21 mouse cellular contexts compared by ENCODE assay signal in the genomic region with DNA sequence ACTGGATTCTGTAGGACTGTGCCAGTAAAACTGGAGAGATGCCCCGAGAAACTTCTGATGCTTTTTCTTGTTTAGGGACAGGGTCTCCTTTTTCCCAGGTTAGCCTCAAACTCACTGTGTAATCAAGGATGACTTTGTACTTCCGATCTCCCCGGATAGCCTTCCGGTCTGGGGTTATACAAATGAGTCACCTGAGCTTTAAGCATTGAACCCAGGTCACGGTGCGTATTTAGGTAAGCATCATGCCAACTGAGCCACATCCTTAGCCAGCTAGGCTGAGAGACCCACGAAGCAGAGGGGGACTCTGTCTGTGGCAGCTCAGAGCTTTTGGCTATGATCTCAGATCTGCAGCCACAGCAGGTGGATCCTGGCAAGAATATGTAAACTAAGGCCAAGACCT. TPM values are rescaled to one million over a fixed set of nuclear protein-coding genes. Genes with fewer than 3 reads are reported as not detected.
DNase-seq lines count a peak whose midpoint lies in the region; TF ChIP-seq lines count a peak whose summit lies in the region.
"Had no signal": no experiment of that assay in that cellular context is flagged by ENCODE, and none has a peak within 500 bp of the region (broad histone marks: within the 10 kb centered on the region; RNA-seq: fewer than 3 reads in every experiment).

No protein-coding gene starts in this region.

- no peak for TF ChIP-seq CTCF in ES-Bruce4 (IDR thresholded peaks at IDR 0.05; ENCODE audit: low read depth, low read length)

- peak overlapping the region; percentile 5; the same call in 1 of the 2 replicates for H3K27ac ChIP-seq in ES-Bruce4 (ENCODE audit: insufficient read depth, low read length)

- H3K9me3 ChIP-seq in ES-Bruce4 (replicated peaks; ENCODE audit: control insufficient read depth, insufficient read depth, low read length, poor library complexity, severe bottlenecking), result peaks cover 13% of the 10 kb centered on the region; the same call in 1 of the 2 replicates

- H3K4me1 ChIP-seq in ES-Bruce4 (ENCODE audit: control insufficient read depth, insufficient read depth, low read length), result peaks cover 6% of the 10 kb centered on the region

- no peaks in the 10 kb centered on the region for H3K36me3 ChIP-seq in ES-Bruce4 (ENCODE audit: control insufficient read depth, insufficient read depth, low read length, poor library complexity, severe bottlenecking)
- H3K36me3 ChIP-seq: G1E had no signal

- no peak overlapping the region for H3K9ac ChIP-seq in ES-Bruce4 (ENCODE audit: low read depth, poor library complexity, severe bottlenecking)

- intact Hi-C loops in heart, postnatal 14 days (cut with DNase I), result no loop called here

- no peak for TF ChIP-seq EP300 in ES-Bruce4 (IDR thresholded peaks at IDR 0.05; ENCODE audit: insufficient read depth, low read depth, low read length)

- TF ChIP-seq POLR2A in ES-Bruce4 (IDR thresholded peaks at IDR 0.05; ENCODE audit: insufficient read depth, low read length), result no peak

- no peak overlapping the region; the same call in 1 of the 2 replicates for H3K4me3 ChIP-seq in ES-Bruce4 (ENCODE audit: low read depth, low read length)

- no peaks in the 10 kb centered on the region for H3K27me3 ChIP-seq in ES-Bruce4 (ENCODE audit: control insufficient read depth, insufficient read depth, low read length, poor library complexity, severe bottlenecking)
- H3K27me3 ChIP-seq: CH12.LX, Patski had no signal

- peak; percentile 55 for DNase-seq in heart, adult 11 months
- no peak for DNase-seq in heart, postnatal 14 days
- DNase-seq in R1 (ENCODE audit: low read depth, low spot score), result peak; percentile 50
- no peak for DNase-seq in cerebellum, adult 9-10 months
- no peak for DNase-seq in kidney, postnatal 36 days
- DNase-seq: adrenal gland, adult 2 months; adrenal gland, adult 8-10 months; adrenal gland, postnatal 10 days; adrenal gland, postnatal 14 days; adrenal gland, postnatal 25 days; adrenal gland, postnatal 36 days; B cell, adult 2 months; cerebellum, adult 11 months; cerebellum, adult 11-12 months; cerebellum, adult 18-20 months; cerebellum, adult 2 months; cerebellum, adult 8-10 months had no signal

RNA-seq across cellular contexts. Expression of a gene that starts 30.8 kb away (rescaled TPM):
- 10 to 100 TPM; 12.9 to 13.9 TPM for total RNA-seq in heart, postnatal 14 days (2021)
- 53.5 and 54.2 TPM in 2 replicates for polyA plus RNA-seq in ES-Bruce4 (2011; ENCODE audit: insufficient read depth, insufficient read length, low read depth, missing spikeins)

RNA-seq across cellular contexts. Expression of a gene that starts 31.6 kb away (rescaled TPM):
- total RNA-seq in heart, postnatal 14 days (2021), result 1 to 10 TPM; 7.6 to 8.1 TPM
- 3.7 and 4.6 TPM in 2 replicates for polyA plus RNA-seq in ES-Bruce4 (2011; ENCODE audit: insufficient read depth, insufficient read length, low read depth, missing spikeins)

Comparison
In these comparisons a context has a peak if more than half of its experiments do, and no peak if none do; other contexts are left out.
1. DNase-seq: peak in heart, adult 11 months (single experiment) and R1 (single experiment); none in heart, postnatal 14 days (0 of 2), cerebellum, adult 9-10 months (single experiment) and kidney, postnatal 36 days (0 of 2).